Comparison of ENCODE assay signal across 17 mouse cellular contexts in genomic region chr2:9197025-9197424, GRCm38 (mm10).
DNase-seq lines count a peak whose midpoint lies in the region; ATAC-seq and TF ChIP-seq lines count a peak whose summit lies in the region.
"Had no signal": no experiment of that assay in that cellular context is flagged by ENCODE, and none has a peak within 500 bp of the region (broad histone marks: within the 10 kb centered on the region; RNA-seq: fewer than 3 reads in every experiment).

No protein-coding gene starts in this region.

- no peaks in the 10 kb centered on the region for H3K27me3 ChIP-seq in limb, embryonic 14.5 days (ENCODE audit: control insufficient read depth, insufficient read depth, low read length)
- H3K27me3 ChIP-seq in limb, embryonic 10.5 days (ENCODE audit: low read depth, poor library complexity, severe bottlenecking): no peaks in the 10 kb centered on the region
- H3K27me3 ChIP-seq in lung, postnatal 0 days (replicated peaks; ENCODE audit: insufficient read depth, low read length): no peaks in the 10 kb centered on the region
- no peaks in the 10 kb centered on the region for H3K27me3 ChIP-seq in C2C12 (ENCODE audit: control insufficient read depth, insufficient read depth, insufficient read length)
- no peaks in the 10 kb centered on the region for H3K27me3 ChIP-seq in hindbrain, postnatal 0 days (ENCODE audit: insufficient read depth, low read length)
- H3K27me3 ChIP-seq: forebrain, embryonic 13.5 days; heart, embryonic 12.5 days had no signal

- H3K36me3 ChIP-seq in limb, embryonic 14.5 days (ENCODE audit: control insufficient read depth, insufficient read depth, low read length): no peaks in the 10 kb centered on the region
- H3K36me3 ChIP-seq in limb, embryonic 10.5 days: no peaks in the 10 kb centered on the region
- no peaks in the 10 kb centered on the region for H3K36me3 ChIP-seq in lung, postnatal 0 days (ENCODE audit: insufficient read depth, low read length)
- no peaks in the 10 kb centered on the region for H3K36me3 ChIP-seq in C2C12 (ENCODE audit: control insufficient read depth, insufficient read depth)
- H3K36me3 ChIP-seq in hindbrain, postnatal 0 days (ENCODE audit: insufficient read depth, low read length): no peaks in the 10 kb centered on the region
- H3K36me3 ChIP-seq: heart, embryonic 12.5 days; hindbrain, embryonic 10.5 days had no signal

- TF ChIP-seq CTCF in lung, postnatal 0 days (IDR thresholded peaks at IDR 0.05): no peak
- TF ChIP-seq CTCF in lung, adult 2 months (IDR thresholded peaks at IDR 0.05; ENCODE audit: insufficient read depth, low read length): no peak
- no peak for TF ChIP-seq CTCF in C2C12 (IDR thresholded peaks at IDR 0.05; ENCODE audit: control insufficient read depth, insufficient read depth, insufficient read length)
- TF ChIP-seq CTCF in hindbrain, postnatal 0 days (IDR thresholded peaks at IDR 0.05; ENCODE audit: low read depth): no peak

- no peaks in the 10 kb centered on the region for H3K79me3 ChIP-seq in C2C12 (ENCODE audit: low read depth)

- 64% methylated on average over 3 of the region's 3 CpGs for WGBS in limb, embryonic 14.5 days
- WGBS in limb, embryonic 10.5 days: 75% methylated on average over 3 of the region's 3 CpGs
- WGBS in lung, postnatal 0 days: 29% methylated on average over 3 of the region's 3 CpGs
- WGBS in lung, adult 2 months: 31% methylated on average over 3 of the region's 3 CpGs
- WGBS in hindbrain, postnatal 0 days: 78% methylated on average over 3 of the region's 3 CpGs

- H3K27ac ChIP-seq in limb, embryonic 14.5 days (replicated peaks; ENCODE audit: low read depth, low read length): no peak overlapping the region
- no peak overlapping the region for H3K27ac ChIP-seq in limb, embryonic 10.5 days
- H3K27ac ChIP-seq in lung, postnatal 0 days (ENCODE audit: low read length): no peak overlapping the region
- no peak overlapping the region for H3K27ac ChIP-seq in hindbrain, postnatal 0 days
- H3K27ac ChIP-seq: forebrain, embryonic 13.5 days; hindbrain, embryonic 10.5 days; hindbrain, embryonic 14.5 days had no signal

- TF ChIP-seq POLR2A in limb, embryonic 14.5 days (IDR thresholded peaks at IDR 0.05; ENCODE audit: borderline replicate concordance, extremely low read depth, insufficient read depth, insufficient read length): no peak
- TF ChIP-seq POLR2A in lung, adult 2 months (IDR thresholded peaks at IDR 0.05; ENCODE audit: borderline replicate concordance, extremely low read depth, low read depth, low read length): no peak

- no peak overlapping the region for H3ac ChIP-seq in C2C12 (ENCODE audit: control insufficient read depth, insufficient read length, low read depth)

- no peak for ATAC-seq in limb, embryonic 14.5 days (ENCODE audit: low FRiP score, low read depth)
- ATAC-seq in lung, postnatal 0 days: peak; percentile 40; the same call in 1 of the 2 replicates
- ATAC-seq in hindbrain, postnatal 0 days: no peak
- ATAC-seq: forebrain, embryonic 13.5 days; forebrain, postnatal 0 days had no signal

- H3K4me1 ChIP-seq in limb, embryonic 14.5 days (ENCODE audit: control insufficient read depth, insufficient read depth, low read length): no peaks in the 10 kb centered on the region
- no peaks in the 10 kb centered on the region for H3K4me1 ChIP-seq in limb, embryonic 10.5 days
- no peaks in the 10 kb centered on the region for H3K4me1 ChIP-seq in lung, postnatal 0 days (ENCODE audit: insufficient read depth, low read depth, low read length)
- no peaks in the 10 kb centered on the region for H3K4me1 ChIP-seq in lung, adult 2 months (ENCODE audit: control insufficient read depth, insufficient read depth, low read length)
- no peaks in the 10 kb centered on the region for H3K4me1 ChIP-seq in hindbrain, postnatal 0 days (ENCODE audit: insufficient read depth, low read length)
- H3K4me1 ChIP-seq: forebrain, embryonic 13.5 days; heart, embryonic 12.5 days; hindbrain, embryonic 10.5 days had no signal

- H3K9ac ChIP-seq in limb, embryonic 14.5 days (ENCODE audit: low read depth, low read length, severe bottlenecking): no peak overlapping the region
- H3K9ac ChIP-seq in lung, postnatal 0 days (replicated peaks; ENCODE audit: low read depth): no peak overlapping the region
- H3K9ac ChIP-seq in hindbrain, postnatal 0 days (replicated peaks; ENCODE audit: low read length): no peak overlapping the region
- H3K9ac ChIP-seq: forebrain, embryonic 13.5 days; forebrain, postnatal 0 days; heart, embryonic 12.5 days; hindbrain, embryonic 14.5 days had no signal

- DNase-seq in limb, embryonic 14.5 days (ENCODE audit: low spot score): peak; percentile 17
- no peak for DNase-seq in limb, embryonic 10.5 days (ENCODE audit: low spot score)
- peak; percentile 49 for DNase-seq in lung, postnatal 0 days (ENCODE audit: low spot score)
- no peak for DNase-seq in lung, adult 2 months
- peak; percentile 97 for DNase-seq in fat pad, adult 2 months (ENCODE audit: extremely low read depth, low read depth, low spot score)
- no peak for DNase-seq in hindbrain, postnatal 0 days (ENCODE audit: low spot score)
- DNase-seq: adrenal gland, adult 8-10 months; adrenal gland, postnatal 36 days; cerebellum, adult 2 months; cerebellum, postnatal 10 days; forebrain, postnatal 0 days; gastrocnemius, postnatal 14 days had no signal

- no peaks in the 10 kb centered on the region for H3K79me2 ChIP-seq in C2C12 (ENCODE audit: control insufficient read depth, insufficient read depth)

- TF ChIP-seq EP300 in lung, postnatal 0 days (IDR thresholded peaks at IDR 0.05): no peak

- no peak overlapping the region for H3K4me3 ChIP-seq in limb, embryonic 14.5 days (replicated peaks; ENCODE audit: low read length)
- no peak overlapping the region for H3K4me3 ChIP-seq in limb, embryonic 10.5 days
- no peak overlapping the region for H3K4me3 ChIP-seq in lung, postnatal 0 days (ENCODE audit: low read depth, low read length)
- no peak overlapping the region for H3K4me3 ChIP-seq in lung, adult 2 months (replicated peaks; ENCODE audit: extremely low read depth, low read depth, low read length)
- no peak overlapping the region for H3K4me3 ChIP-seq in C2C12 (ENCODE audit: insufficient read depth, poor library complexity, severe bottlenecking)
- no peak overlapping the region for H3K4me3 ChIP-seq in hindbrain, postnatal 0 days (ENCODE audit: low read length)
- H3K4me3 ChIP-seq: forebrain, embryonic 13.5 days; heart, embryonic 12.5 days; hindbrain, embryonic 10.5 days had no signal

- H3K9me3 ChIP-seq in limb, embryonic 14.5 days (ENCODE audit: control insufficient read depth, low read length): no peaks in the 10 kb centered on the region
- H3K9me3 ChIP-seq in limb, embryonic 10.5 days (replicated peaks): no peaks in the 10 kb centered on the region
- H3K9me3 ChIP-seq in lung, postnatal 0 days (ENCODE audit: low read length): no peaks in the 10 kb centered on the region
- H3K9me3 ChIP-seq in hindbrain, postnatal 0 days (ENCODE audit: low read length): no peaks in the 10 kb centered on the region
- H3K9me3 ChIP-seq: forebrain, embryonic 13.5 days; heart, embryonic 12.5 days; hindbrain, embryonic 10.5 days had no signal

- H3K4me2 ChIP-seq in limb, embryonic 14.5 days (replicated peaks; ENCODE audit: low read depth, low read length, severe bottlenecking): no peak overlapping the region
- no peak overlapping the region for H3K4me2 ChIP-seq in lung, postnatal 0 days (replicated peaks; ENCODE audit: low read depth, low read length)
- H3K4me2 ChIP-seq in hindbrain, postnatal 0 days (ENCODE audit: low read depth, low read length): no peak overlapping the region
- H3K4me2 ChIP-seq: forebrain, embryonic 13.5 days; heart, embryonic 12.5 days; hindbrain, embryonic 14.5 days had no signal

TF ChIP-seq in C2C12, 6 proteins besides CTCF, POLR2A, EP300 and RAD21:
- TF ChIP-seq CEBPB (IDR thresholded peaks at IDR 0.05; ENCODE audit: low read depth): peak; percentile 40
- TF ChIP-seq USF1 (IDR thresholded peaks at IDR 0.05; ENCODE audit: low read depth): no peak

Comparison
In these comparisons a context has a peak if more than half of its experiments do, and no peak if none do; other contexts are left out.
1. DNase-seq: peak in limb, embryonic 14.5 days (single experiment), lung, postnatal 0 days (single experiment) and fat pad, adult 2 months (single experiment); none in limb, embryonic 10.5 days (single experiment), lung, adult 2 months (single experiment) and hindbrain, postnatal 0 days (single experiment).